Mouse (Mus musculus) spleen, embryonic (tissue): ENCODE data around the gene Brms1.
"Not testable (repeated sequence)": the region's sequence is repeated elsewhere in the genome, so short reads cannot be mapped to it uniquely, and the experiment has no call there.

Experiments
- CTCF ChIA-PET: fragments of 350-600 bp; sonication (Branson Sonifier 250); formaldehyde crosslinking; loops from one replicate; lab custom pipeline; 2022; lab: Charles Lee

Brms1 gene

DNA sequence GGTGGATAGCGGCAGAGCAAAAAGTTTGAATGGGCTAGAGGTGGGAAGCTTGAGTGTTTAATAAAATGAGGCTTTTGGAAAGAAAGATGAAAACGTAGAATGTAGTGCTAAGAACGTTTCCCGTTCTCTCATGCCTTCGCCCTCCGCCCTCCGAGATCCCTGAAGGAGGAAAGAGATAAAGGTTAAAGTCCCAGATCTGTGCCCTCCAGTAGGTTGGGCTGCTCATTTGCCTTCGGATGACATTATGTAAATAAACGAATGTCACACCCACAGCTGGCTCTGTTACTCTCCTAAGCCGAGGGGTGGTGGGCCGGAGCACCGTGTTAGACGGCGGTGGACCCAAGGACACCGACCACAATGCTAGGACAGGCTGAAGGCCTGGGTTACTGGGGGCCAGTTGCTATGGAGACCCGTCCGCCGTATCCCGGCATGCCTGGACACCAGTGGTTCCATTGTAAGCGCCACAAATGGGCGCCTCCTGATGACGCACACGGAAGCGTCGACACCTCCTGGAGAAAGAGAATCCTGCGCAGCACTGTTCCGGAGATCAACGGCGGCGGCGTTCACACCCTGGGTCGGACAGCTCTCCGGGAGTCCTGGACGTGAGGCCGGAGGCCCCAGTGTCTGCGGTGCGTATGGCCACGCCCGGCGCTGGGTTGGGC, at the start of gene Brms1:
TSS of gene Brms1 (plus strand) at position 493 of the 662 bp plus-strand sequence.
- CTCF ChIA-PET, result interaction anchor here (1.1 kb wide), 1 partner anchor 13 kb away, joined by 4 read pairs; no protein-coding TSS in a partner anchor

DNA sequence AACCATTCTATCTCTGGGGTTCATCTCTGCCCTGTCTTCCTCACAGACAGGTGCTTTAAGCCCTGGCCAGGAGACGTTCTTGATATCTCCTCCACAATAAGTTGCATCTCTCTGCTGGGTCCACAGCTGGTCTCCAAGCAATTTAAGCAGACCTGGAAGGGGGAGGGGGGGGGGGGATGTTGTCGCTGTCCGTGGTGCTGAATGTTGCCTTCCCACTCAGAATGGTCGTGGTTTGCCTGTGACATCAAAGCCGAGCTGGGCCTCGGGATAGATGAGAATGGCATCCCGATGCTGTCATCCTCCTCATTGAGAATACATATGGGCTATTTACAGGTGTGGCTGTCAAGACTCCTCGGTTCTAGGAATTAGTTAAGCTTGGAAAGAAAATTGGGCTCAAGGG, 48.8 kb upstream of the Brms1 start:
- CTCF ChIA-PET, result no interaction called here

DNA sequence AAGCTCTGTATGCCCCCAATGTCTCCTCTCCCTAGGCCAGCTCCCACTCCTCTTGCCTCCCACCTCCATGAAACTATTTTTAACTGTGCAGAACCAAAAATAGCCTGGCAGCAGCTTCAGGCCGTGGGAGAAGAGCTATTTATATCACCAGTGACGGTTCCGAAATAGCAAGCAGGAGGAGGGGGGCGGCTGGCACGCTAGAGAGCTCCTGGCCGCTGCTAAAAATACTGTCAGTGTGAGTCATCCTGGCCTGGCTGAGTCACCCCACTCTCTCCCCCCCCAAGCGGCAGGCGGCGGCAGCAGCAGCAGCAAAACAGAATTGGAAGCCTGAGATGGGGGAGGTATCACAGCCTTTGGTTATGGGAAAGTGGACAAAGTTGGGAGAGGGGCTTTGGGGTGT, 48.2 kb upstream of the Brms1 start:
- CTCF ChIA-PET, result no interaction called here

DNA sequence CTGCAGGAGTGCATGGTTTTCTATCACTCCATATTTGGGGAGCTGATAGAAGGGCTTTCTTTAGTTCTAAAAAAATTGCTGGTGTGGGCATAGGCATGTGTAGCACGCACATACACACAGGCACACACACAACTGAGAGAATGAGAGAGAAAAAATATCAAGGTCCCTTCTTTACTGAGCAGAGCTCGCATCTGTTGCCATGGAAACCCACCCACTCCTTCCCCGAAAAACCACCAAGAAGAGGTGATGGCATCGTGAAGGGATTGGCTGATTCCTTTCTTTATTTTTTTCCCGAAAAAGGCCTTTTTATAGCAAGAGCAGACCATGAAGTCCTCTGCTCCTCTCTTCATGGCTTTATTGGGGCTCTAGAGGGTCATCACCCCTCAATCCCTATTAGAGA, 47.1 kb upstream of the Brms1 start:
- CTCF ChIA-PET, result no interaction called here

DNA sequence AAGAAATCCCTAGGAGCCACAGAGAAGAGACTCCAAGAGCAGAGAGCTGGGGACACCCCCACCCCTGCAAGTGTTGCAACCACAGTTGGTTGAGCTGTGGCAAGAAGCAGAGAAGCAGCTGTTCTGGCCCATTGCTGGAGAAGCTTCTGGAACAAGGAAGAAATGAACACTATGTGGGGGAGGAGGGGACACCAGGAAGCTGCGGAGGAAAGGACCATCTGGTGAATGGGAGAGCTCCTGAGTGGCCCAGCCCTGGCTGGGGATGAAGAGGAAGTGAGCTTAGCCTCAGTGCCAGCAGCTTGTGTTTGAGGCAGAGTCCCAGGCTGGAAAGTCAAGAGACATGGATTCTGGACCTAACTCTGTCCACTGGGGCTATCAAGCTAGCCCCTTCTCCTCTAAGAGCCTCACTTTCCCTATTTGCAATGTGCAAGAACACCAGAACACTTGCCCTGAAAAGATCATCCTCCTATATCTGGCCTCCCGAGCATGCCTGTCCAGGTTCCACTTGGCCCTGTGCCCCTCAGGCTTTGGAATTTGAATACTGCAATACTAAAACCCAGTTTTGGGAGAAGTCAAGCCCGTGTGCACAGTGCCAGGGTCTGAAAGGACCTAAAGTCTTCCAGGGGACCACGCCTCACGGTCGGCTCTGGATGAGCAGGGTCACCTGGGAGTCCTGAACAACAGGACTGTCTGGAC, 41.6 kb upstream of the Brms1 start:
- CTCF ChIA-PET, result interaction anchor here (0.6 kb wide), 1 partner anchor 11 kb away, joined by 6 read pairs; no protein-coding TSS in a partner anchor

DNA sequence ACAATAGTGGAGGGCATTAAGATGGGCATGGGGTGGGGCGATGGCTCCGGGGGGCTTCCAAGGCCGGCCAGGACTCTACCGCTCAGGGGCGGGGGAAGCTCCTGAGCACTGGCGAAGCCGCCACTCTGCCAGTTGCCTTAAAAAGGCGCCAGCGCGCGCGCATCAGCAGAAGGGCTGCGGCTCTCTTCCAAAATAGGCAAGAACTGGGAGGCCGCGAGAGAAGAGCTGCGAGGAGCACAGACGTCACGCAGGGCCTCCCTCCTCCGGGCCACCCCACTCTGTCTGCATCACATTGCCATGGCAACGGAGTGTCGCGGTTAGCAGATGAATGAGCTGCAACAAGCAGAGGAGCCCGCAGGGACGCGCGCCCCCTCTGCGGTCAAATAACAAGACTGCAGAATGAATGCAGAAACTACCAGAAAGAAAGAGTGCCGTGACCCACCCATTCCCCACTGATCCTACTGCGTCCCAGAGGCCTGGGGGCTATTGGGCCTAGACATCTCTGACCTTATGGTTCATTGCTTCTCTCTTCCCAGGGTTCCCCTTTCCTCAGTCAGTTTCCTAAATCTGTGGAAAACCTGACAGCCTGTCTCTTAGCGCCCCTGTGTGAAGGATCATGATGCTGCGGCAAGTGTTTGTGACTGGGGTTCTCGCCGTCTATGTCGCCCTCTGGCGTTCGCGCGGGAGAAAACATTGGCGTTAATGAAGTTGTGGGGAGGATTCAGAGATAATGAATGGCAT, 39.3 kb upstream of the Brms1 start:
- CTCF ChIA-PET, result no interaction called here

DNA sequence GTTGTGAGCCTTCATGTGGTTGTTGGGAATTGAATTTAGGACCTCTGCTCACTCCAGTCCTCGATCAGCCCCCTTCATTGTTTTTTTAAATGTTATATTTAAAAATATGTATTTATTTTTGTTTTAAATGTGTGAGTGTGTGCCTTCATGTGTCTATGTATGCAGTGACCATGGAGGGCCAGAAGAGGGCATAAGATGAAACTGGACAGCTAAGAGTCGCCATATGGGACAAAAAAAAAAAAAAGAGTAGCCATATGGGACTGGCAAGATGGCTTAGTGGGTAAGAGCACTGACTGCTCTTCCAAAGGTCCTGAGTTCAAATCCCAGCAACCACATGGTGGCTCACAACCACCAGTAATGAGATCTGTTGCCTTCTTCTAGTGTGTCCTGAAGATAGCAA, 37.5 kb upstream of the Brms1 start:
- CTCF ChIA-PET, result not testable (repeated sequence)

DNA sequence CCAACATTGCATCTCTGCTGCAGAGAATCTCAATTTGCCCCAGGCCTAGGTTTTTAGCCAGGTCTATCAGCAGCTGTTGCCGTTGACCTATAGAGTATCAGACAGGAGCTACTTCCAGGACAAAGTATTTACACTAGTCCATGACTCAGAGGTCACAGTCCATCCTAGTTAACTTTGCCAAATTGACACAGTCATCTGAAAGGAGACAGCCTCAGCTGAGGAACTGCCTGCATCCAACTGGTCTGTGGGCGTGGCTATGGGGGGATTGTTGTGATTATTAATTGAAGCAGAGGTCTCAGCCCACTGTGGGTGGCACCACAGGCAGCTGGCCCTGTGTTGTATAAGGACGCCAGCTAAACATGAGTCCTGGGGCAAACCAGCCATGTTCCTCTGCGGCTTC, 36.2 kb upstream of the Brms1 start:
- CTCF ChIA-PET, result no interaction called here

DNA sequence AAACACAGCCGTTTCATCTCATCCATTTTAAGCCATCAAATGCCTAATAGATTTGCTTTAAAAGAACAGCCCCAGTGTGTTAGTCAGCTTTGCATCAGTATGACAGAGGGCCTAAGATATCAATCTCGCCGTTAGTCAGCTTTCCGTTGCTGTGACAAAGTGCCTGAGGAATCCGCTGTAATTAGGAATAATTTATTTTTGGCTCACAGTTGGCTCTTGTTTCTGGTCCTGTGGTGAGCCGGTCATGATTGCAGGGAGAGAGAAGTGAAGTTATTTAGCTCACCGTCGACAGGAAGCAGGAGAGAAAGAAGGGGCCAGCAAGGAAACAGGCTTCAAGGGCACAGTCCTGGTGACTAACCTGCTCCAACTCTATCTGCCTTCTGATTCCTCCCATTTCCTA, 28.0 kb upstream of the Brms1 start:
- CTCF ChIA-PET, result no interaction called here

DNA sequence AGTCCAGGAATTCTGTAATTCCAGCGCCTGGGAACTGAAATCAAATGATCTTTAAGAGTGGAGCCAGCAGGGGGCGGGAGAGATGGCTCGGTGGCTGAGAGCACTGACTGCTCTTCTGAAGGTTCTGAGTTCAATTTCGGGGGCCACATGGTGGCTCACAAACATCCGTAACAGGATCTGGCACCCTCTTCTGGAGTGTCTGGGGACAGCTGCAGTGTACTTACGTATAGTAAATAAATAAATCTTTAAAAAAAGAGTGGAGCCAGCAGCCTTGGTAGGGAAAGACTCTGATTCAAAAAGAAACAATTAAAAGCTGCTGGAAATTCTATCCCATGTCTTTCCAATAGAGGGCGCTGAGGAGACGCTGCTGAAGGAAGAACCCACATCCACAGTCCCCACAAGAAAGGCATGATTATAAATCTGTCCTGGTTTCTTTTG, 26.2 kb upstream of the Brms1 start:
- CTCF ChIA-PET, result no interaction called here

DNA sequence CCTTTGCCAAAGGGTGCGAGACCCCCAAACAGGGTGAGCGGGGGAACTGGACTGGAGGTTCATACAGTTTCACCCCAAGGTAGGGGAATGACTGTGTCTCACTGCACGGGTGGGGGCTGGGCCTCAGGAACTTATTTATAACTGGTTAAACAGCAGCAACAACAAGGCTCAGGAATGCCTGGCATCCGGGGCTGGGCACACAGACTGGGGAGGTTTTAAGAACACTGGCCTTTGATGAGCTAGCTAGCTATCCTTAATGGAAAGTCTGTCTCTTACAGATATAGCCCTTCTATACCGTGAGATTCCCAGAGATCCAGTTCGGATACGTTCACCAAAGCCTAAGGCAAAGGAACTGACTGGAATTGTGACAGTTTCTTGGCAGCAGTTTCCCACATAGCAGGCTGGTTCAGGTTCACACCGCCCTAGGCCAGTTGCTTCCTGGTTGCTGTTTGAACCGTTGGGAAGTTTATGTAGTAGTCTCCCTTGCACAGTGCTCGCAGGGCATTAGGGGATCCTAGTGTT, 24.9 kb upstream of the Brms1 start:
- CTCF ChIA-PET, result no interaction called here

DNA sequence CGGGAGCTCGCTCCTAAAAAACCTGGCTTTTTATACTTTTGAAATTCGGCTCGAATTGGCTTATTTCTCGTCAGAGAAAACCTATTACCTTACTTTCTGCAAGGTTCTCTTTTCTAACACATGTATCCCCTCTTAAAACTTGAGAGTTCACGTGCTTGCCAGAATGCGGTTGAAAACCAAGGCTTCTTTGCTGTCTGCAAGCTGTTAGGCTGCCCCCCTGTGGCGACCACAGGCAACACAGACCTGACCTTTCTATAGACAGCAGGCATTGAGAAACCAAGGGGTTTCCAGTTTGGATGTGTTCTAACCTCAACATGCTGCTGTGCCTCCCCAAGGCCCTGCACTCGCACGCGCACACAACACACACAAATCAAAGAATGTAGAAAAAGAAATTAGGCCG, 24.4 kb upstream of the Brms1 start:
- CTCF ChIA-PET, result interaction anchor here (1.1 kb wide), 1 partner anchor 62 kb away, joined by 4 read pairs; no protein-coding TSS in a partner anchor

DNA sequence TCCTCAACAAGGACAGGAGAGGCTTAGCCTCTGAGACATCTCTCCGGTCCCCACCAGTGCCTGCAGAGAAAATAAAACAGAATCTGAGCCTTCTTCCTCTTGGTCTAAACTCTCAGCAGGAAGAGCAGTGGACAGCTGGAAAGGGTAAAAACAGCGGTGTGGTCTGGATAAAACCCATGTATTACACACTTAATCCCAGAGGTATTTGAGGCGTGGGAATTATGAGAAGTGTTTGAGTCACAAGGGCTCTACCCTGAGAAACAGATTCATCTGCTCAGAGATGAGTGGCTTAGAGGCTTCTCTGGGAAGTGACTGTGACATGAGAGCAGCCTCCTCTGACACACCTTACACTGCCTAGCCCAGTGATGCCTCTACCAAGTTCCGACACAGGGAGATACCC, 23.5 kb upstream of the Brms1 start:
- CTCF ChIA-PET, result interaction anchor here (1.1 kb wide), 1 partner anchor 61 kb away, joined by 4 read pairs; no protein-coding TSS in a partner anchor

DNA sequence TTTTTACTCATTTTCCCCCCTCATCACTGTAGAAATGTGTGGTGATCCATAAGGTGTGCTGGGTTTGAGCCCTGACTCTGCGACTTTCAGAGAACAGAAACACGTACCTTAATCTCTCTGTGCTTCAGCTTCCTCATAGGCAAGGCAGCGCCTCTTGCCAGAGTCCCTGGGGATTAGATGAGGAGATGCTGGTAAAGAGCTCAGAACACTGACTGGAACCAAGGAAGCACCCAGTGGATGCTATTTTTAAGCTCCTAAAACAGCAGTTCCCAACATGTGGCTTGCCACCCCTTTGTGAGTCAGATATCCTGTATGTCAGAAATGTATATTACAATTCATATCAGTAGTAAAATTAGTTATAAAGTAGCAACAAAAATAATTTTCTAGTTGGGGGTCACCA, 23.0 kb upstream of the Brms1 start:
- CTCF ChIA-PET, result interaction anchor here (1.1 kb wide), 1 partner anchor 61 kb away, joined by 4 read pairs; no protein-coding TSS in a partner anchor

DNA sequence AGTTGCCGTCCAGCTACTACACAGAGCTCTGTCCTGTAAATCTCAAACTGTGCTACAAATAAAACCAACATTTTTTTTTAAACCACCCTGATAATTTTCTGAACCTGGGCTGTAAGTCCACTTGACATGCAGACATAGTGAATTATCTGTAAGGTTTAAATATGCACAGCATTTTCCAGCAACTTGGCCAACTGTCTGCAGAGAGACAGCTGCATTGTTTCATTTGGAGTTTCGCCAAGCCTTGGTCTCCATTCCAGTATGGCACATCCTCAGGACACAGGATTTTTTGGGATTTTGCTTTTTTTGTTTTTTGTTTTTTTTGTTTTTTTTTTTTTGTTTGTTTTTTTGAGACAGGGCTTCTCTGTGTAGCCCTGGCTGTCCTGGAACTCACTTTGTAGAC, 19.7 kb upstream of the Brms1 start:
- CTCF ChIA-PET, result interaction anchor here (0.5 to 0.6 kb wide), 2 partner anchors 17 to 345 kb away, joined by 3 to 5 read pairs; partner anchors contain the start of genes AC124502.3 and B4gat1

DNA sequence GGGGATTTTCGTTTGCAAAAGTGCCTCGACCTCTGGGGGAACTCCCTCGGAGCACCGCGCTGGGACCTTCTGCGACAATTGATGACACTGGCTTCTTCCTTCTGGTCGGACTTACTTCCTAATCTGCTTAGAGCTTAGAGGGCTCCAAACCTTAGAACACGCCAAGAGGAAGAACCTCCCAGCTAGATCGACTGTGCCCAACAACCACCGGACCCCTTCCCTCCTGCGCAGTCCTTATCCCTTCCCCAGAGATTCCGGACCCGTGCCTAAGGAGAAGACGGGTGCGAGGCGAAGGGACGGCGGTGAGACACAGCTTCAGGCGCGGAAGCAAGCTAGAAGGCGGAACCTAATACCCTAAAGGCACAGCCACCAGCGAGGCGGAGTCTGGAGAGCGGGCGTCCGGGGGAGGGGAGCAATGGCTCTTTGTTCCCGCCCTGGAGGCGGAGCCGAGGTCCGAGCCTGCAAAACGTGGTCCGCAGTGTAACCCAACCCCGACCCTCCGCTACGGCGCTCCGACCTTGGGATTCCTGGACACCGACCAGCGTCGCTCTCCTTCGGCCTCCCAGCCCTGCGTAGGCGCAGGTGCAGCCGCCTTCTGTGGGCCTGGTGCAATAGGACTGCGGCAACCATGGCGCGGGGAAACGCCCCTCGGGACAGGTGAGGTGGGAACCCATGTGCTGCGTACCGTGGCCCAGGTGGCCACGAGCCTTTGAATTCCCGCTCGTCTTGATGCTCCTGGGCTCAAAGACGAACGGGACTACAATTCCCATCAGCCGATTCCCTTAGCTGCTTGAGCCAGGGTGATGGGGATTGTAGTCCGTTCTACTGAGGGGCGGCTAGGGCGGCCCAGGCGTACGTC, 17.3 kb upstream of the Brms1 start, which contains the start of gene Slc29a2:
TSS of gene Slc29a2 (plus strand) at position 240 of the 859 bp plus-strand sequence.
- CTCF ChIA-PET, result no interaction called here

DNA sequence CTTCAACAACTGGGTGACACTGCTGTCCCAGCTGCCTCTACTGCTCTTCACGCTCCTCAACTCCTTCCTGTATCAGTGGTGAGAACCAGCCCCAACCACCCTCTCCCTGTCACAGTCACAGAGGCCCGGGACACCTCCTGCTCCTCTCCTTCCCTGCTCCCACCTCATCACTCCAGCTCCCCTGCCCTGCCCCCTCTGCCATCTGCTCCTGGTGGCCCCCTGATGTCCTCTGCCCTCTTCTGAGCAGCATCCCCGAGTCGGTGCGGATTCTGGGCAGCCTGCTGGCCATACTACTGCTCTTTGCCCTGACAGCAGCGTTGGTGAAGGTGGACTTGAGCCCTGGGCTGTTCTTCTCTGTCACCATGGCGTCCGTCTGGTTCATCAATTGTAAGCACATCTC, 15.0 kb upstream of the Brms1 start:
- CTCF ChIA-PET, result no interaction called here

DNA sequence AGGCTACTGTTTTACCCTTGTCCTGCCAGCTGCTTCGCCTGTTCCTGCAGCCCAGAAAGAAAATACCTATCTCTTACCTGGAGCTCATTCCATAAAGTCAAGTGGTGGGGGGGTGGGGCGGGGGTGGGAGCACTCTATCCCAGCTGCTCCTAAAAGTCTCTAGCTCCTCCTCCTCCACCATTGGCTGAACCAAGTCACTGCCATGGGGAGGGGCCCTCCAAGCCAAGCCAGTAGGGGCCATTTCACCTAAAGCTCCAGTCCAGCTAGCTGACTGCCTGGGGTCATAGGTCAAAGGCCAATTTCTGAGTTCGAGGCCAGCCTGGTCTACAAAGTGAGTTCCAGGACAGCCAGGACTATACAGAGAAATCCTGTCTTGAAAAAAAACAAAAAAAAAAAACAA, 8.5 kb upstream of the Brms1 start:
- CTCF ChIA-PET, result interaction anchor here (1.0 kb wide), 1 partner anchor 10 kb away, joined by 4 read pairs; no protein-coding TSS in a partner anchor

DNA sequence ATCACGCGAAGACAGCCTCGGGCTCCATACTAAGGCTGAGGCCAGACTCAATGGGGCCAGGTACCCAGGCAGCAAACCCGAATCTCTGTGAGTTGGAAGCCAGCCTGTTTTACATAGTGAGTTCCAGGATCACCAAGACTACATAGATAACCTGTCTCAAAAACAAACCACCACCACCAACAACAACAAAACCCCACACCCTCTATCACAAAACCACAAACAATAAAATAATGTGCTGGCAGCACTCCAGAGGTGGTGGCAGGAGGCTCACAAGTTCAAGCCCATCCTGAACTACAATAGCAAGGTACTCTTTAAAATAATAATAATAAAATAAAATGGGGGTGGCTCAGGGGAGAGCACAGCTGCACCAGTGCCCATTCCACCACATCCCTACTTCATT, 4.6 kb upstream of the Brms1 start:
- CTCF ChIA-PET, result no interaction called here

DNA sequence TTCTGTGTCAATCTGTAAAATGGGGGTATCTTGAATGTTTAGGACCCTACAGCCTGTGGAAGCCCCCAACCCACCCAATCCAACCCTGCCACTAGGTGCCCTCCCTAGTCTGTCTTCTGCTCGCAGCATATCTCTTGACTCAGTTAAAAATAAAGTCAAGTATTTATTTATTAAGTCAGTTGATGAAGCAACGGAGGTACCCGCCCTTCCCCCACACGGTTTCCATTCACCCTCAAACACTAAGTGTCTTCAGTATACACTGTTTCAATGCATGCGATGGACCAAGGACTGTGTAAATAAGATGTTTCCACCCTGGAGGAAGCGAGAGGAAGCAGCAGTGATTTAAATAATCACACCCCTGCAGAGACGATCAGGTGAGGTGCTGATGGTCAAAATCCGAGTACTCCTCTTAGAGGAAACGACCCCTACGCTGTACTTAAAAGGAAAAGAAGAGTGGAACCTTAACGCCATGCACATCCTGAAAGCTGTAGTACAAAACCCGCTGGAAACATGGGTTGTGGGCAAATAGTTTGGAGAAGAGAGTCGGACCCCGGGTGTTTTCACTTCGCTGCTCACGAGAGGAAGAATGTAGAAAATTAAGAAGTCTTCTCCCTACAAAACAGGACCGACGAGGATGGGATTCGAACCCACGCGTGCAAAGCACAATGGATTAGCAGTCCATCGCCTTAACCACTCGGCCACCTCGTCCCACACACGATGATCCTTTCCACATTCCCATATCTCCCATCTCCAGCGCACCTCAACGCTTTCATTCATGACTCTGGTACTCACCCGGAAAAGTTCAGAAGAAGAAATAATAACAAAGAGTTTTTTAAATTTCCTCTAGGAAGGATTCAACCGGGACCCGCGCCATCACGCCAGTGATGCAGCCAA, 3.2 kb upstream of the Brms1 start:
- CTCF ChIA-PET, result no interaction called here
